Mouse (Mus musculus) lung, postnatal 10 days (tissue): Measurements from ENCODE around the gene BC049730.
"Not testable (repeated sequence)": the region's sequence is repeated elsewhere in the genome, so short reads cannot be mapped to it uniquely, and the experiment has no call there.

Experiments used
- DNase-seq: peaks from one replicate; pipeline ENCODE4 v3.0.0; 2021

Gene BC049730

GRCm38 (mm10) chr7:24708832-24709292, at the start of gene BC049730:
Gene BC049730, plus strand, starts transcription at chr7:24709242.
- no peak for DNase-seq

GRCm38 (mm10) chr7:24659737-24660357, 49.2 kb upstream of the BC049730 start:
- no peak for DNase-seq

DNA sequence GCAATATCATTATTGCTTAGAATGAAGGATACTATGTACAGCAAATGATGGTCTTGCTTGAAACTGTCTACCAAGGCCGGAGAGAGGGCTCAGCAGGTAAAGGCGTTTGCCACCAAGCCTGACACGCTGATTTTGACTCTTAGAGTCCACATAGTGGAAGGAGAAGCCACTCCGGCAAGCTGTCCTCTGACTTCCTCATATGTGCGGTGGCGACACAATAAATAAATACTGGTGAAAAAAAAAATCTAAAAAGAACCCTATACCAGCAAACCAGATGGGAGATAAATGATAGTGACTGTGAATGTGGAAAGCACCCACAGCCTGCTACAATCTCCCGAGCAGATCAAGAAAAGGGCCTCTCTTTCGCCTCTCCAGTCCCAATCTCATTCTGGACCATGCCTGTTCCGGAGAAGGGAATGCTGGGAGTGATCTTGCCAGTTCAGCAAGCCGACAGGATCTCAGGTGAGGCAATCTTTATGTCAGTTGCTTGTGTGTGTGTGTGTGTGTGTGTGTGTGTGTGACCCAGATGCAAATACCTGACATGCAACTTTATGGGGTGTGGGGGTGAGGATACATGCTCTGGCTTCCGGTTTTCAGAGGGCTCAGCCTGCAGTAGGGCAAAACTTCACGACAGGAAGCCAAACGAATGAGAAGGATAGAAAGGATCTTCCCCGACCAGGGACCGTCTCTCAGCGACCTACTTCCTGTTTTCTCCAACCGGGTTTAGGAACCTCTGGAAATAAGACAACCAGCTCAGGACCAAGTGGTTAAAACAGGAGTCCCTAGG, 47.7 kb upstream of the BC049730 start:
- DNase-seq = no peak

- DNase-seq = peak; percentile 71
These were observed 46.5 kb upstream of the BC049730 start for GRCm38 (mm10) chr7:24662575-24662974.

GRCm38 (mm10) chr7:24664301-24664700, 44.7 kb upstream of the BC049730 start:
- DNase-seq = no peak

DNA sequence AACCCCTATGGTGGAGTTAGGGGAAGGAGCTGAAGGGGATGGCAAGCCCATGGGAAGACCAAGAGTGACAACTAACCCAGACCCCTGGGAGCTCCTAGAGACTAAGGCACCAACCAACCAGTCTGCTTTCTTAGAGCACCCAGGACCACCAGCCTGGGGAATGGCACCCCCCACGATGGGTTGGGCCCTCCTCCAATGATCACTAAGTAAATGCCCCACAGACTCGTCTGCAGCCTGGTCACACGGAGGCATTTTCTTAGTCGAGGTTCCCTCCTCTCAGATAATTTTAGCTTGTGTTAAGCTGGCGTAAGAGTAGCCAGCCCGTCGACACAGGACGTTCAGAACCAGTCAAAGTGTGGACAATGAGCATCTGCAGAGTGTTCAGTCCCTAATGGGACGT, 44.1 kb upstream of the BC049730 start:
- DNase-seq = no peak

- no peak for DNase-seq
These were observed 37.0 kb upstream of the BC049730 start for GRCm38 (mm10) chr7:24671944-24672439.

DNA sequence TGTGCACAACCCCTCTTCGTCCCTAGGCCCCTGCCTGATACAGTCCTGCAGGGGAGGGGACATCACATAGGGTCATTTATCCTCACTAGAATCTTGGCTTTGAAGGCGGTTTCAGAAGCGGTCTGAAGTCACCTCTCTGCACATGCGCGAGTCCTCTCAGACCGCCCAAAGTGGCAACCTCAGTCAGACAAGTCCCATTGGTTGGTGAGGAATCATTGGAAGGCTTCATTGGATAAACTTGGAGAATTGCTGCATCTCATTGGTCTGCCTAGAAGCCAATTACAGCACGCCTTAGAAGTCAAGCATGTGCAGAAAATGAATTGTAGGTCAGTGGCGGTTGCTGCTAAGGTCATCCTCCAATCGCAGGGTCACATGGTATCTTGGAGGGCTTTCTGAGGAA, 32.5 kb upstream of the BC049730 start, which contains the start of gene Tex101:
TSS of gene Tex101 (minus strand) at position 101 of the 400 bp plus-strand sequence.
- no peak for DNase-seq

DNA sequence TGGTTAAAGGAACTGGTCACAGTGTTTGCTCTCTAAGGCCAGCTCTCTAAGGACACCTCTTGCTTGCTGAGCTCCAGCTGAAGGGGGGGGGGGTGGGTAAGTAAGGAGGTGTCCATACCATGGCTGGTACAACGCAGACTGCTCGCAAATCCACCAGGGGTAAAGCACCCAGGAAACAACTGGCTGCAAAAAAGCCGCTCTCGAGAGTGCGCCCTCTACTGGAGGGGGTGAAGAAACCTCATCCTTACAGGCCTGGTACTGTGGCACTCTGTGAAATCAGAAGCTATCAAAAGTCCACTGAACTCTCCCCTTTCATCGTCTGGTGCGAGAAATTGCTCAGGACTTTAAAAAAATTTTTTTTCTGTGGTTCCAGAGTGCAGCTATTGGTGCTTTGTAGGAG, 24.9 kb upstream of the BC049730 start:
- DNase-seq = not testable (repeated sequence)

GRCm38 (mm10) chr7:24687519-24687918, 21.5 kb upstream of the BC049730 start:
- not testable (repeated sequence) for DNase-seq

GRCm38 (mm10) chr7:24692693-24693092, 16.3 kb upstream of the BC049730 start:
- not testable (repeated sequence) for DNase-seq

DNA sequence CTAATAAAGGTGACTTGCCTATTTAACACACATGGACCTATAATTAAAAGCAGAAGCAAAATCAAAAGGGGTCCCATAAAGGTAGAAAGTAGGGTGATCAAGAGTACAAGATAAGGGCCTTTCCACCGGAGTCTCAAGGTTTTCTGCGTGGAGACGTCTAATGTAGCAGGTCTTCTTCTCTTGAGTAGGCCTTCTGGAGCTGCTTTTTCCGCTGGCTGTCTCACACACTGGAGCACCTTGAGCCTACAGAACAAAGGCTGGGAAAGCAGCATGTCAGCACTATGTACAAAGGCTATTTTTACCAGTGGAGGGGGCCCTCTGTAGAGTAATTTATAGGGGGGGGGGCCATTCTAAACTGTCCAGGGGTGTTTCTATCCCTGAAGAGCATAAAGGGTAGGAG, 11.2 kb upstream of the BC049730 start:
- not testable (repeated sequence) for DNase-seq

GRCm38 (mm10) chr7:24702841-24703240, 6.2 kb upstream of the BC049730 start:
- not testable (repeated sequence) for DNase-seq

DNA sequence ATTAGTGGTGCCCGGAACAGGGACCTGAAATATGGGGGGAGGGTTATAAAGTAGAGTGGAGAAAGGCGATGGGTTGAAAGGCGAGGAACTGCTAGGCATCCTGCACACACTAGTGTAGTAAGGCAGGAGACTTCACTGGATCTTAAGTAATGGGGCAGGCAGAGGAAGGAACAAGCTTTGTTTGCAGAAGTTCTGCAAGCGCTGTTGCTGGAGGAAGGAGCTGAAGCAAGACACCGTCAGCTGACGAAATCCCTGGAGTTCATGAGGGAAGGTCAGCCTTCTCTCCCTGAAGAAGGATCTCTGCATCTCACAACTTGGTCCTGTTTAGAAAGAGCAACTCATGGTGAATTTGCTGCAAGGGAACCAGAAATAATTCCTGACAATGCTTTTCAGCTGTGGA, 6.0 kb downstream of the BC049730 start:
- DNase-seq = no peak

GRCm38 (mm10) chr7:24726808-24727207, 17.8 kb downstream of the BC049730 start, which contains the start of gene Gm4763:
Gene Gm4763, minus strand, starts transcription at chr7:24726908.
- DNase-seq = not testable (repeated sequence)

DNA sequence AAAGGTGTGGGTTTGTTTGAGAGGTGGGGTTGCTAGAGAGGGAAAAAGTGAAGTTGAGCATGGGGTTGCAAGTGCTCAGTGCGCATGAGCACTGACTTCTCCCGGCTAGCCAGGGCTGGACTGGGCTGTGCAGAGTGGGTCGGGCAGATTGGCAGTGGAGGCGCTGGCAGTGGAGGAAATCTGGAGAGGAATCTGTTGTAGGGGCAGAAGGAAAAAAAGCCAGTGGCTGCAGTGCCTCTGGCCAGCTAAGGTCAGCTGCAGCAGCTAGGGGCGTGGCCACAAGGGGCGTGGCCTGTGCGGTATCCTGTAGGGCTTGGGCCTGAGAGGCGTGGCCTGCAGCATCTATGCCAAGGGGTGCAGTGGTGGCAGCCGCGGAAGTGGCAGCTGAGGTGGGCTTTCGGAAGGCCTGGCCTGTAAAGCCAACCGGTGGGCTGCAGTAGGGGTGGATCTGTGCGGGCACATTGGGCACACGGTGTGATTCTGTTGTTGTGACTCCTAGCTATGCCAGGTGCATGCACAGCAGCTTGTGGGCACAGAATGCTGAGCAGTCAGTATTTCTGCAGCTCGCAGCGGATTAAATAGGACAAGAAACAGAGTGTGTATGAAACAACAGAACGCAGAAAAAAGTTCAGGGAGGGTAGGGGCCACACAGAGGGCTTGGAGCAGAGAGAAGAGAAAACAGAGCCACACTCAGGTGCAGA, 27.1 kb downstream of the BC049730 start:
- peak; percentile 36 for DNase-seq

DNA sequence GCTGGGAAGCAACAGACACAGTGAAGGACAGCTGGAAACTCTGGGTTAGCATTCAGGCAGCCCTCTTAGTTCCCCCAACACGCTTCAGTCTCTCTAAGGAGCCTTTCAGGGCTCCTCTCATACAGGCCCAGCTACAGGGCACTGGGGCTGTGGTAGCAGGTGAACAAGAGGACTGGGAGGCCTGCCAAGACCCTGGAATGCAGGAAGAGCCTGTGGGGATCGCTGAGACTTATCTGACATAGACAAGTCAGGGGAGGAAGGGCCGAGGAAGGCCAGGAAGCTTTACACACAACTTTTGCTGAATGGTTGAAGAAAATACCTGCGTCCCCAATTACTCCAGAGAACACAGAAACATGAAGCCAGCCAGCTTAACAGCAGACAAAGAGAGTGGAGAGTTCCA, 41.7 kb downstream of the BC049730 start:
- DNase-seq = no peak

DNA sequence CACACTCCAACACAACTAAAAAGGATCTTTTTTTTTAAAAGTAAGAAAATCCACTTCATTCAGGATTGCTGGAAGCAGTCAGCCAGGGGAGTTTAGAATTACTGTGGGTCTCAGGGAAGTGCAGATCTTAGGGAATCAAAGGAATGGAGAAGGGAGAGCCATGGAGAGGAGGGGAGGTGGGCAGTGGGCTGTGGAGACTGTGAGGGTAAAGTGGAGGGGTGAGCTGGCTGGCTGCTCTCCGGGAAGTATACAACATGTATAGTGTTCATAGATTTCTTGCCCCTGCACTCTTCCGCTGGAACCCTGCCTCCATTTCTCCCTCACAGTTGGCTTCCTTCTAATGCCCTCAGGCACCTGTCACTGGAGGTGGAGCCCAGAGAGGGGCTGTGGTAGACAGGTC, 42.6 kb downstream of the BC049730 start:
- DNase-seq = no peak

DNA sequence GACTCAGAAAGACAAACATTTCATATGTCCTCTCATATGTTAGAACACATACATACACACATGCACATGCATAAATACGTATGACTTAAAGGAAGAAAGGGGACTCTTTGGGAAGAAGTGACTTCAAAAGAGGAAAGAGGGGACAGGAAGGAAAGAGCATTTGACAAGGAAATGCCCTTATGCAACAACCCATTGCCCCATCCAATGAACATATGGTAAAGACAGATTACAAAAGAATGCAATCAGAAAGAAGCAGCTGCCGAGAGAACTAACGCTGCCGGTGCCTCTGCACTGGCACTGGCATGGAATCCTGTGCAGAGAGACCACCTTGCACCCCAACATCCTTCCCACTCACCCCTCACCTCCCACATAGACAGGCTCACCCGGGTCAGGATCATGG, 44.4 kb downstream of the BC049730 start:
- no peak for DNase-seq

DNA sequence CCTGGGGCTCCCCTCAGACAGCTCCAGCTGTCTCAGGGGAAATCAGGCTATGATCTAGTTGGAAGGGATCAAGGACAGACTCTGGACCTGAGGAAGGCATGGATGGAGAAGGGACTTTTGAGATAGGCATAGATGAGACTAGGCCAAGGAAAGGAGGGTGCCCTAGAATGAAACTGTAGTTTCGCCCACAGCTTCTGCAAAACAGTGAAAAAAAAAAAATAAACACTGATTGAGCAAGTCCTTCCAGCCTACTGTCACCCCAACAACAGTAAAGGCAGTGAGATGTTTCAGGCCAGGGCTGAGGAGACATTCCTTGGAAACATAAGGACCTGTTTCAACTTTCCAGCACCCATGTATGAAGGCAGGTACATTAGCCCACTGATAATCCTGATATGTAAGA, 49.5 kb downstream of the BC049730 start:
- DNase-seq = no peak

- no peak for DNase-seq
These were observed 51.2 kb downstream of the BC049730 start, which contains the start of gene Cd177 for GRCm38 (mm10) chr7:24760211-24760610. Gene Cd177, minus strand, starts transcription at chr7:24760311.

- no peak for DNase-seq
These were observed 52.1 kb downstream of the BC049730 start for GRCm38 (mm10) chr7:24761161-24761560.

- no peak for DNase-seq
These were observed 53.5 kb downstream of the BC049730 start for GRCm38 (mm10) chr7:24762574-24762973.
